Mouse (Mus musculus): ENCODE results near the gene Mfsd11.
"Not testable (repeated sequence)": the region's sequence is repeated elsewhere in the genome, so short reads cannot be mapped to it uniquely, and the experiment has no call there.

Gene Mfsd11

DNA sequence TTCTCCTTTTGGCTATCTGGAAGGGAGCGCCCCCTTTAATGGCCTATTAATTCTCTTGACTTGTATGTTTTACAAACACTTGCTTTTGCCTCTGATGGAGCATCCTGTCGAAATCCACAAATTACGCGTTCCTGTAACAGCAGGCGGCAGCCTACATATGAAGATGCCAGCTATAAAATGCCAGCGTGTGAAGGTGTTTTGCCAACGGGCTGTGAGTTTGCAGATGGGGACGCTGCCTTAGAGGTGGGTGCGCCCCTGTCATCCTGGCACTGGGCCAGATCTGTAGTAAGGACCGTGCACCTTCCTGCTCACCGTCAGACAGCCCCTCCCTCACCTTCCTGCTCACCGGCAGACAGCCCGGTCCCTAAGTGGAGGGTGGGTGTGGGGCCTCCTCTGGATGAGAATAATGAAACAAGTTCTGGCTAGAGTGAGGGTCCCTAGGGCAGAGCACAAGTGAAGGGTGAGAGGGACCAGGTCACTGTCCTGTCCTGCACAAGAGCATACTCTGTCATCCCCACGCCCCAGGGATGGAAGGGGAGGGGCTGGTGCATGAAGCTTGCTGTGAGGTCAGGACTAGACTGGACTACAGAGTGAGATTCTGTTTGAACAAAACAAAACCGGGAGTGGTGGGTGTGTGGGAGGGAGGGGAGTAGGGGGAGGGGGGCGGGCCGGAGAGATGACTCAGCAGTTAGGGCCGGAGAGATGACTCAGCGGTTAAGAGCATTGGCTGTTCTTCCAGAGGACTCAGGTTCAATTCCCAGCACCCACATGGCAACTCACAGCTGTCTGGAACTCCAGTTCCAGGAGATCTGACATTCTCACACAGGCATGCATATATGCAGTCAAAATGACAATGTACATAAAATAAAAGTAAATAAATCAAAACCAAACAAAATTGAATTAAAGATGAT lies 41.5 kb downstream of the Mfsd11 start:
- peak; percentile 58 for DNase-seq

DNA sequence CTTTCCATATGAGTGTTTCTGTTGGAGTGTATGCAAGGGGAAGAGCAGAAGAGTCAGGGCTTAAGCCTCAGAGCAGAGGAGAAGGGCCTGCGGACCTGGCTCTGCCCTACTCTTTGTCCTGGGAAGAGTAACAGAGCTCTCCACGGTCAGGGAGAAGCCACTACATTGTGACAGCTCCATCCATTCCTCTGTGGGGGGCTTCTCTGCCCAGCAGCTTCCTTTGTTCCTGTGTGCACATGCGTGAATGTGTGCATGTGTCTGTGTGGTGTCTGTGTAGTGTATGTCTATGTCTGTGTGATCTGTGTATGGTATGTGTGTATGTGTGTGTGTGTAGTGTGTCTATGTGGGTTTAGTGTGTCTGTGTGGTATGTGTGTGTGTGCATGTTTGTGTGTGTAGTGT lies 43.2 kb downstream of the Mfsd11 start:
- no peak for DNase-seq

DNA sequence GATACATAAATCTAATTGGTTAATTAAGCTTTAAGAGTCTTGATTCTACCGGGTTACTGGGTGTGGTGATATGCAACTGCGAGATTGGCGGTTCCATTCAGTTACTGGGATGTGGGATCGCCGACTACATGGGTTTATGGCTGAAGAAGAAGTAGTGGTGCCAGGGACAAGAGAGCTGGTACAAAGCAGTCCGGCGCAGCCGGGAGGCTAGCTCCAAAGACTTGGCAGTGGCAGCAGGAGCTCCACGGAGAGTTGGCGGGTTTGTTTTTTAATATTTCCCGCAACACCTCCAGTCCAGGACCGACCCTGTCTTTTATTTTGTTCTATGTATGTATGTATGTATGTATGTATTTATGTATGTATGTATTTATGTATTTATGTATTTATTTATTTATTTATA lies 47.0 kb downstream of the Mfsd11 start:
- DNase-seq: no peak

DNA sequence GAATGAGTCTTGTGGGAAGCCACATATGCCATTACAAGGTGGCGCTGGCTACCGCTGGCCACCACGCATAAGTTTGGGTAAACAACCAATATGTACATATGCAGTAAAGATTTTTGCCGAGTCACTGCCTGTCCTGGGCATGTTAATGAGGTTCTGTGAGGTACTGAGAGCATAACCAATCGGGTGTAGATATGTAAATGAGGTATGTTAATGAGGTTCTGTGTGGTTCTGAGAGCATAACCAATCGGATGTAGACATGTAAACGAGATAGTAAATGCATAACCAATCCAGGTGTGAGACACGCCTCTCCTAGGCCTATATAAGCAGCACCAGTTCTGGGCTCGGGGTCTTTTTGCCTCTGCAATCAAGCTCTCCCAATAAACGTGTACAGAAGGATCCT lies 50.3 kb downstream of the Mfsd11 start:
- DNase-seq: not testable (repeated sequence)

DNA sequence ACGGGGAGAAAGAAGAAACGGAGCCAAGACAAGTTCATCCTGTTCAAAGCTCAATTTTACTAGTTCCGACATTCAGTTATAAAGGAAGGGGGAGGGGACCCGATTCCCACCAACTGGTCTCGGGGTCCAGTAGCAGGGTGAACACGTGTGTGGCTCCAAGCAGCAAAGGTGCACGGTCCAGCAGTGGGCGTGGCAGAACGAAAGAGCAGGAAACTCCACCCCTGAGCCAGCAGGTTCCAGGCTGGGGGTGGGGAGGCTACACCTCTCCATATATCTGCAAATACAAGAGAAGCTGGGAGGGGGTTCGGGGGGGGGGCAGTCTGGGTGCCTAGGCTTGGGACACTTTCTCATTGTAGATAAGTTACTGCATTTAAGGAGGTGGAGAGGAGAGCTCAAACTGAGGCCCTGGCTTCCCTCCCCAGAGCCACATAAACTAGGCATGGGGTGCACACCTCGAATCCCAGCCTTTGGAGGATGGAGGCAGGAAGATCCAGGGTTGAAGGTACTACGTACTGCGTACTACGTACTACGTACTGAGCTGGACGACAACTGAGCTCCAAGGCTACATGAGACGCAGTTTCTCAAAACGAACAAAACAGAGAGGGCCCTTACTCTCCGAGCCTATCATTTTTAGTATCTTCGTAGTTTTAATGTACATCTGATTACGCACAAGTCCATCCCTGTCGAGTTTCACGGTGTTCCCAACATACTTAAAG lies 53.7 kb downstream of the Mfsd11 start:
- no peak for DNase-seq

DNA sequence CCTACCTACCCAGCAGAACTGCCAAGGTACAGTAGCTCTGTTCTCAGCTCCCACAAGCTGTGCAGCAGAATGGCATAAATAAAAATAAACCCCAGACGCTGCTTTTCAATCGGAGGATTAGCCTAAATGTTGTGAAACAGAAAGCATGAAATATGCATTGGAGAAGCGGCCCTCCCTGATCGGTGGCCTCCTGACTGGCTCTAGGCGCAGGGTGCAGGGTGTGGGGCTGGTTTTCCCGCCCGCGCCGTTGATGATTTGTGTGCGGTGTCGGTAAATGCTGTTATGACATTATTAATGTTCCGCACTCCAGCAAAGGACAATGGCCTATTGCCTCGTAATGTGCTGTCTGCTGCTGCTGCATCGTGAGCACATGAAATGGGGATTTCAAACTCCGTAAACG lies 61.3 kb downstream of the Mfsd11 start:
- DNase-seq: no peak

DNA sequence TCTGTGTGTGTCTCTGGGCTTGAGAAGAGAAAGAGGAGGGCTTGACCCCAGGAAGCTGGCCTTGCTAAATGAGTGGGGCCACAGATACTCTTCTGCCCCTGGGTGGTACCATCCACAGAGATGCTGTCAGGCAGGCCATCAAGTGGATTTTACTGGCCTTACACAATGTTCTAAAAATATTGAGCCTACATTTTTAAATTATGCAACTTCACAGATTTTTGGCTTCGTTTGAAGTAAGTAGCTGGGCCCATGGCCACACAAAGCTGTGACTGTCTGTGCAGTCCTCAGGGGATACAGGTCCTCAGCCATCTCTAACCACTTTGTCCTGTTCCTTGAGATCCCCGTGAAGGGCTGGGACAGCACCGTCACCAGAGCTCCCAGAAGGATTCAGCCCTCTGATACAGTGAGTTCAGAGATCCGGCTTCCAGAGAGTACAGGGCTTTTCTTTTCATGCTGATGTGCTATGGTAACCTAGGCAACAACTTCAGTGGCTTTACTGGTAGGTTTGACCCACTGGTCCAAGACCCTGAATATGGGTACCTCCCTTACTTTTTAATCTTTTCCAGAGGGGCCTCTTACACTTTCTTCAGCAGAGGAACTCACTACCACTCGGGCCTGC lies 62.1 kb downstream of the Mfsd11 start:
- DNase-seq: no peak

DNA sequence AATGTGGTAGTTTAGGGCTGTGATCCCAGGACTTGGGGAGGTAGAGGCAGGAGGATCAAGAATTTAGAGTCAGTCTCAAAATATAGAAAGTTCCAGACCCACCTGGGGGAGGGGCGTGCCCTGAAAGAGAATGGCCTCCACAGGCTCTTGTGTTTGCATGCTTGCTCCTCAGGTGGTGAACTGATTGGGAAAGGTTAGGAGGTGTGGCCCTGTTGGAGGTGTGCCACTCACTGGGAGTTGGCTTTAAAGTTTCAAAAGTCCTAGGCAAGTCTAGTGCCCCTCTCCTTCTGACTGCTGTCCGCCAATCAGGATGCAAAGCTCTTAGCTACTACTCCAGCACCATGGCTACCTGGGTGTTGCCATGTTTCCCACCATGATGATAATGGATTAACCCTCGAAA lies 63.0 kb downstream of the Mfsd11 start:
- no peak for DNase-seq

DNA sequence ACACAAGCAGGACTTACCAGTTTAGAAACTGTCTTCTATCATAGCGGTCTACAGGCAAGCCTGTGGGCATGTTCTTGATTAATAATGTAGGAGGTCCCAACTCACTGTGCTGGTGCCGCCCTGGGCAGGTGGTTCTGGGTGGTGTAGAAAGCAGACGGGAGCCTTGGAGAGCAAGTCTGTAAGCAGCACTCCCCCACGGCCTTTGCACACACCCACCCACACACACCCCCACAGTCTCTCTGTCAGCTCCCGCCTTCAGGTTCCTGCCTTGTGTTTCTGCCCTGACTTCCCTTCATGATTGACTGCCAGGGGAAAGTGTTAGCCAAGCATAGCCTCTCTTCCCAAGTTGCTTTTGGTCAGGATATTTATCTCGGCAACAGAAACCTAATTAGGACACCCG lies 65.1 kb downstream of the Mfsd11 start:
- DNase-seq: no peak

DNA sequence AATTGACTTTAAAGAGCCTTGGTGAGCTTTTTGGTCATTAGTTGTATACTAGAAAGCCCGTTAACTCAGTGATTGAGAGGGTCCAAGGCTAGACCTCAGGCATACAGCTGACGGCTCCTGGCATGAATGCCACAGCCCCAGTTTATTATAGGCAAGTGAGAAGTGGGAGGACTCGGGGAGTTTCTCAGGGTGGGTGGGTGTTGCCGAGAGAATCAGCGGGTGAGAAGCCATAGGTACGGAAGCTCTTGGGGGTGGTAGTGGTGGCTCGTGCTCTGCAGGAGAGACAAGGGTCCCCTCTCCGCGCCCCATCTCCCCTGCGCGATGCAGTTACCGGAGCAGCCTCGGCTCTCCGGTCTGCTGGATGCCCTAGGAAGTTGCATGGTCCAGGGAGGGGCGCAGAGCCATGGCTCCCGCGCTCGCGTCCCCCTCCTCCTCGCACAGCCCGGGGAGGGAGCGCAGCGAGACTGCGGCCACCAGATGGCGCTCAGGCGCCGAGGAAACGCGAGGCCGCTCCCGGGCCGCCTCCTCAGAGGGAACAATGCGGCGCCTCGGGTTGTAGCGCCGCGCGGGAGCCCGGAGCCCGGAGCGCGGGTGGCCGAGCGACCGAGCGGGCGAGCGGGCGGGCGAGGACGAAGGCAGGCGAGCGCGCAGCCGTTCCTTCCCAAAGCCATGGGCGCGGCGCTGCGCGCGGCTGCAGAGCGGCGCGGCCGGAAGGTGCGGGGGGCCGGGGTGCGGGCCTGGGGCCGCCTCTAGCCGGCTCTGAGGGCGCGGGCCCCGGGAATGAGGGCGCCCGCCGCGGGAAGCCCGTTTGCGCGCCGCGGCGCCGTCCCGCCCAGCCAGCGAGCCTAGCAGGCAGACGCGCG lies 66.3 kb downstream of the Mfsd11 start, which contains the start of gene Mgat5b:
Gene Mgat5b, plus strand, starts transcription at position 541 of the 863 bp plus-strand sequence.
- peak; percentile 91 for DNase-seq

DNA sequence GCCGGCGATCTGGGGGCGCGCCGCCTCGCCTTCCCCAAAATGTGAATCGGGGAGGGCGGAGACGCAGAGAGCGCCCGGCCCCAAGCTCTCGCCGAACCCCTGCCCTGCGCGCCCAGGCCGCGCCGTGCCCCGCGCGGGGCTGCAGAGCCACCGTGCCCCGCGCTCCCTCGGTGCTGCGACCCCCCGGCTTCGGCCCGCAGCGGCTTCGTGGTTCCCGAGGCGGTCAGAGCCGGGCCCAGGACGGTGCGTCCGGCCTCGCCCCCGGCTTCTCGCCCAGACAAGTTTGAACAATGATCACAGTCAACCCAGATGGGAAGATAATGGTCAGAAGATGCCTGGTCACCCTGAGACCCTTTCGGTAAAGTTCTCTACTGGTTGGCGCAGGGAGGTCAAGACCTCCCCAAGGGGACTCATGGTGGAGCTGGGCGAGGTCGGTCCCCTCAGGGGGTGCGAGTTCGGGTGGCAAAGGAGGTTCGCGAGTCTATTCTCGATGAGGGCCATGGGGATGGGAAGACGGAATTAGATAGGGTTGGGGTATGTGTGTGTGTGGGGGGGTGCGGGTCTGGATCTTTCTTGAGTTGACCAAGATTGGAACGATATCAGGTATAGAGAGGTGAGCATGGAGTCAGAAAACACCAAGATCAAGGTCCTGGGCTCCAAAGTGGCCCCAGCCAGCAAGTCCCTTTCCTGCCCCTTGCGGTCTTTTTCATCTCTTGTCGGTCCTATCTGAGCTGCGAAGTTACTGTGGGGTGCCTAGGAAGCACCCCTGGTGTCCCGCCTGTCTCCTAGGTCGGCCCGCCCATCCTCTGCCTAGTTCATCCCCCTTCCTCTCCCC lies 67.2 kb downstream of the Mfsd11 start:
- no peak for DNase-seq

DNA sequence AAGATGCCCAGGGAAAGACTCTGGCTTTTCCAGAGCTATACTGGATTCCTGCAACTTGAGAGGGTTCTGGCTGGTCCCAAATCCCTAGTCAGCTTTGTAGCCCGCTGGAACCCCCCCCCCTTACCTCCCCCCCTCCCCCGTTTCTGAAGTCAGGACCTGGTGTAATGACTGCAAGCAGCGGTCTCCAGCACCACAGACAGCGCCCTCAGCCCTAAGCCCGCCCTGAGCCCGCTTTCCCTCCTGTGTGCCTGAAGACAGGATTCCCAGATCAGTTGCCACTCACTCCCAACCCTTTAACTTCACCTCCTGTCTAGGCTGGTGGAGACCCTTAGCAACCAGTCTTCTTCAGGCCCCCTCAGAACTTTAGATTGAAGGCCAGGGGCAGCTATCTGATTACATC lies 68.5 kb downstream of the Mfsd11 start:
- no peak for DNase-seq

DNA sequence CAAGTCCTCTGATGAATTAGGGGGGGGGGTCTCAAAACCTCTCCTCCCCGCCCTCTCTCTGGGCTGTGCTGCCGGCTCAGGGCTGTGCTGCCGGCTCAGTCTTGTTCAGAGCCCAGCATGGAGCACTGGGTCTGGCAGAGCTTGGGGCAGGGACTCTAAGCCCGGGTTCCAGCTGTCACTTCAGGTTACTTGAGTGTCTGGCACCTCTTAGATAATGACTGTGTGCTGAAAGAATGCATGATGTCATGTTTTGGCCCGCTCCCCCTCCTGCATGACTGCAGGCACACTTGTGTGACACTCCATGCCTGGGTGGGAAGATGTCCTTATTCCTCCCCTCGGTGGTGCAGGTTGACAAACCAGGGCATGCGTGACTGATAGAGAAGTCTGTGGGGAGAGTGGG lies 69.8 kb downstream of the Mfsd11 start:
- no peak for DNase-seq

Data from right cerebral cortex, postnatal 14 days (tissue).